Mouse (Mus musculus): Measurements from ENCODE around the gene Hopx. TPM values are rescaled to one million over a fixed set of nuclear protein-coding genes. Genes with fewer than 3 reads are reported as not detected.

Gene Hopx
- 42.3 and 43.4 TPM in 2 replicates for total RNA-seq (2012; rRNA removed)
- 10 to 100 TPM in 1 of 2 experiments, not detected in 1; 26.8 TPM for polyA plus RNA-seq (2012; ENCODE audit: insufficient read depth in 1 of 2, insufficient read length in 2 of 2, low read depth in 1 of 2, low replicate concordance in 2 of 2, missing spikeins in 1 of 2)

DNA sequence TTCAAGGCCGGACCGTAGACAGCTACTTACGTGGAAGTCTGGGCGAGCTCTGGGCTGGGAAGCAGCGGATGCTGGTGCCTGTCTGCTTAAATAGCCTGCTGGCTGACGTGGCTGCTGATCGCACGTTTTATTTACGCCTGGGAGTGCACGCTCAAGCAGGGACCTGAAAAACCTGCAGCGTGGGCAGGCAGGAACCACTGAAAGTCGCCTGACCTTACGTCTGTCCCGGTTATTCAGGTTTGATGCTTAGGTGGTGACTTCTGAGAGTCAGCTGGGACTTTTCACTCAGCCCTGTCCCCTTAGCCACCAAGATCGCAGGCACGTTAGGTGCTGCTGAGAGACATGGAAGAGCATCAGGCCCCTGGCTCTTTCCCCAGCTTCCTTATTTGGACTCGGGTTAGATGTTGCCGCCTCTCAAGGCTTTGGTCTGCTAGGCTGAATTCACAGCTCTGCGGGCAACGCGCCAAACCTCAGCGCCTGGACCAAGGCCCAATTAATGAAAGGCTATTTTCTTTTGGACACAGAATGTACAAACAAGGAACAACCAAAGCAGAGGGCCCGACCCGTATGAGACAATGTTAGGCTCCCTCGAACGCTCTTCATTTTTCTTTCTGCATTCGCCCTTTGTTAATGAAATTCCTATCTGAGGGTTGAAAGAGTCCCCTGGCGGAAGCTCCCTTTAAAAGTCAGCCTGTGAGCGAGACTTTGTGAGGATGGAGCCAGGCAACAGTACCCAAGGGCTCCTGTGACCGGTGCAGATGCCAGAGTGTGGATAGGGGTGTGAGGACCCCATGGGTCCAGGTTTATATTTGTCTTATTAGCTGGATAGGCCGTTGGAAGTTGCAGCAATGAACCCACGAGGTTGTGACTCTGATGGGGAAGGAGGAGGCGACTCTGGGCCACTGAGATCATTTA lies at the start of gene Hopx:
Gene Hopx (minus strand): TSS at position 305 of the 915 bp plus-strand sequence.
- H3K9ac ChIP-seq (ENCODE audit: control insufficient read depth, low read depth, low read length, poor library complexity, severe bottlenecking) = no peak within 1 kb of the TSS
- peaks cover 12 to 13% of the 10 kb centered on the region in 2 experiments for H3K4me1 ChIP-seq (ENCODE audit: control insufficient read depth in 1 of 2, insufficient read depth in 2 of 2, low read length in 2 of 2)
- peak; percentile 63 for DNase-seq (ENCODE audit: low read depth, low spot score)
- H3K79me2 ChIP-seq (ENCODE audit: control insufficient read depth, insufficient read depth, low read length, poor library complexity) = no peaks in the 10 kb centered on the region
- no peak within 1 kb of the TSS for H3K4me3 ChIP-seq (ENCODE audit: control insufficient read depth in 1 of 2, insufficient read depth in 1 of 2, low read depth in 2 of 2, low read length in 2 of 2)
- H3K9me3 ChIP-seq (replicated peaks; ENCODE audit: insufficient read depth, low read length) = no peaks in the 10 kb centered on the region
- H3K36me3 ChIP-seq (ENCODE audit: control insufficient read depth in 1 of 2, insufficient read depth in 2 of 2, low read length in 2 of 2) = peaks cover 0 to 9% of the 10 kb centered on the region in 2 experiments; a peak in 2 of 4 replicates
- TF ChIP-seq NRF1 (IDR thresholded peaks at IDR 0.05; ENCODE audit: insufficient read depth, low read depth, low read length, poor library complexity, severe bottlenecking) (no peak), TAL1 (IDR thresholded peaks at IDR 0.05; ENCODE audit: low read length) (no peak), EP300 (IDR thresholded peaks at IDR 0.05; ENCODE audit: low read depth in 1 of 2, low read length in 2 of 2) (no peak), ELF1 (IDR thresholded peaks at IDR 0.05; ENCODE audit: low read depth, low read length) (no peak), CHD1 (IDR thresholded peaks at IDR 0.05; ENCODE audit: low read depth, low read length) (no peak), SMC3 (IDR thresholded peaks at IDR 0.05; ENCODE audit: low read depth, low read length) (no peak), GATA1 (IDR thresholded peaks at IDR 0.05; ENCODE audit: low read depth, low read length) (no peak), RCOR1 (IDR thresholded peaks at IDR 0.05; ENCODE audit: low read depth, low read length) (no peak), NELFE (IDR thresholded peaks at IDR 0.05; ENCODE audit: low read depth, low read length) (no peak), E2F4 (IDR thresholded peaks at IDR 0.05; ENCODE audit: borderline replicate concordance, low read depth, low read length) (no peak), TCF12 (IDR thresholded peaks at IDR 0.05; ENCODE audit: low read depth, low read length) (no peak), GABPA (IDR thresholded peaks at IDR 0.05; ENCODE audit: low read depth, low read length) (no peak), MXI1 (IDR thresholded peaks at IDR 0.05; ENCODE audit: low read depth, low read length) (no peak), JUND (IDR thresholded peaks at IDR 0.05; ENCODE audit: low read depth, low read length) (no peak), ETS1 (IDR thresholded peaks at IDR 0.05; ENCODE audit: low read depth, low read length) (no peak), USF1 (IDR thresholded peaks at IDR 0.05; ENCODE audit: low read depth, low read length) (no peak), MYB (IDR thresholded peaks at IDR 0.05; ENCODE audit: low read depth, low read length) (no peak), ZC3H11A (IDR thresholded peaks at IDR 0.05; ENCODE audit: low read depth, low read length) (no peak)
- no peaks in the 10 kb centered on the region for H3K27me3 ChIP-seq (ENCODE audit: control insufficient read depth in 1 of 2, insufficient read depth in 2 of 2, low read length in 2 of 2)
- no peak within 1 kb of the TSS for H3K27ac ChIP-seq (ENCODE audit: control insufficient read depth, low read depth, low read length)

DNA sequence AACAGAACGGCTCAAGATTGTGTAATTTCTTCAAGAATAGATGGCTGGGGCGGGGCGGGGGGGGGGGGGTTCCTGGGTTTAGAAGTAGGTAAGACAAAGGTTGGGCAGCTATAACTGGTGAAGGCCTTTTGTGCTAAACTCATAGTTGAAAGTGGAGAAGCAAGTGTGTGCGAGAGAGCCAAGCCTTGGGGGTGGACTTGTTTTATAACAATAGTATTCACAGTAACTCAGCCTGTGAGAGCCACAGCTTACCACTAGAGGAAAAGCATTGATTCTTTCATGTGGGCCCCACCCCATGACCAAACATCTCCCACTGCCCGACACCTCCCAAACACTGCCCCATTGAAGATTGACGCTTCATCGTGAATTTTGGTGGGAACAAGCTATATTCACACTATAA lies 48.7 kb upstream of the Hopx start:
- H3K27me3 ChIP-seq (ENCODE audit: control insufficient read depth in 1 of 2, insufficient read depth in 2 of 2, low read length in 2 of 2) = no peaks in the 10 kb centered on the region
- H3K36me3 ChIP-seq (ENCODE audit: control insufficient read depth in 1 of 2, insufficient read depth in 2 of 2, low read length in 2 of 2) = peaks cover 0 to 15% of the 10 kb centered on the region in 2 experiments; a peak in 2 of 4 replicates
- no peaks in the 10 kb centered on the region for H3K9me3 ChIP-seq (replicated peaks; ENCODE audit: insufficient read depth, low read length)
- peaks cover 12 to 21% of the 10 kb centered on the region in 2 experiments for H3K4me1 ChIP-seq (ENCODE audit: control insufficient read depth in 1 of 2, insufficient read depth in 2 of 2, low read length in 2 of 2)
- TF ChIP-seq ZC3H11A (IDR thresholded peaks at IDR 0.05; ENCODE audit: low read depth, low read length) (no peak), KAT2A (conservative IDR thresholded peaks at IDR 0.05; ENCODE audit: low read depth, low read length) (no peak), GATA1 (IDR thresholded peaks at IDR 0.05; ENCODE audit: low read depth, low read length) (no peak), E2F4 (IDR thresholded peaks at IDR 0.05; ENCODE audit: borderline replicate concordance, low read depth, low read length) (no peak), MAZ (IDR thresholded peaks at IDR 0.05; ENCODE audit: low read depth, low read length) (no peak), BHLHE40 (IDR thresholded peaks at IDR 0.05; ENCODE audit: borderline replicate concordance, low read depth, low read length) (no peak), ETS1 (IDR thresholded peaks at IDR 0.05; ENCODE audit: low read depth, low read length) (no peak), POLR2A (IDR thresholded peaks at IDR 0.05; ENCODE audit: control insufficient read depth in 1 of 2, insufficient read depth in 1 of 2, low read depth in 1 of 2, low read length in 2 of 2, poor library complexity in 1 of 2) (no peak)
- no peak overlapping the region for H3K9ac ChIP-seq (ENCODE audit: control insufficient read depth, low read depth, low read length, poor library complexity, severe bottlenecking)
- DNase-seq (ENCODE audit: low read depth, low spot score) = no peak
- no peak overlapping the region for H3K27ac ChIP-seq (ENCODE audit: control insufficient read depth, low read depth, low read length)
- no peaks in the 10 kb centered on the region for H3K79me2 ChIP-seq (ENCODE audit: control insufficient read depth, insufficient read depth, low read length, poor library complexity)
- no peak overlapping the region for H3K4me3 ChIP-seq (ENCODE audit: control insufficient read depth in 1 of 2, insufficient read depth in 1 of 2, low read depth in 2 of 2, low read length in 2 of 2)
